Comparison of ENCODE assay signal across 11 mouse cellular contexts in genomic region chr19:47441541-47442293, GRCm38 (mm10). TPM values are rescaled to one million over a fixed set of nuclear protein-coding genes. Genes with fewer than 3 reads are reported as not detected.
A peak's percentile ranks its signal among the peaks of the same experiment; 100 is the strongest.
DNase-seq lines count a peak whose midpoint lies in the region; ATAC-seq and TF ChIP-seq lines count a peak whose summit lies in the region.
"Had no signal": no experiment of that assay in that cellular context is flagged by ENCODE, and none has a peak within 500 bp of the region (broad histone marks: within the 10 kb centered on the region; RNA-seq: fewer than 3 reads in every experiment).

No protein-coding gene starts in this region.

- H3K4me3 ChIP-seq in embryonic facial prominence, embryonic 15.5 days (replicated peaks): no peak overlapping the region
- no peak overlapping the region for H3K4me3 ChIP-seq in small intestine, adult 2 months (ENCODE audit: low read depth, low read length)
- H3K4me3 ChIP-seq in midbrain, embryonic 10.5 days: no peak overlapping the region
- no peak overlapping the region for H3K4me3 ChIP-seq in midbrain, embryonic 14.5 days (replicated peaks; ENCODE audit: low read depth, low read length)
- H3K4me3 ChIP-seq: lung, embryonic 15.5 days had no signal

- no peak overlapping the region for H3K4me2 ChIP-seq in embryonic facial prominence, embryonic 15.5 days (replicated peaks)
- H3K4me2 ChIP-seq in midbrain, embryonic 14.5 days (ENCODE audit: low read length): no peak overlapping the region
- H3K4me2 ChIP-seq: lung, embryonic 15.5 days had no signal

- no peaks in the 10 kb centered on the region for H3K36me3 ChIP-seq in embryonic facial prominence, embryonic 15.5 days
- H3K36me3 ChIP-seq in small intestine, adult 2 months (ENCODE audit: control insufficient read depth, insufficient read depth, low read length): no peaks in the 10 kb centered on the region
- H3K36me3 ChIP-seq in midbrain, embryonic 10.5 days: no peaks in the 10 kb centered on the region
- H3K36me3 ChIP-seq in midbrain, embryonic 14.5 days (ENCODE audit: control insufficient read depth, insufficient read depth, low read length): no peaks in the 10 kb centered on the region
- H3K36me3 ChIP-seq: lung, embryonic 15.5 days had no signal

- H3K4me1 ChIP-seq in embryonic facial prominence, embryonic 15.5 days: peaks cover 79% of the 10 kb centered on the region
- H3K4me1 ChIP-seq in small intestine, adult 2 months (ENCODE audit: control insufficient read depth, insufficient read depth, insufficient read length, low read length): peaks cover 18% of the 10 kb centered on the region
- peaks cover 49% of the 10 kb centered on the region for H3K4me1 ChIP-seq in midbrain, embryonic 10.5 days
- H3K4me1 ChIP-seq in midbrain, embryonic 14.5 days (ENCODE audit: control insufficient read depth, insufficient read depth, low read length): no peaks in the 10 kb centered on the region

- no peaks in the 10 kb centered on the region for H3K27me3 ChIP-seq in embryonic facial prominence, embryonic 15.5 days
- no peaks in the 10 kb centered on the region for H3K27me3 ChIP-seq in small intestine, adult 2 months (ENCODE audit: control insufficient read depth, insufficient read depth, low read length)
- no peaks in the 10 kb centered on the region for H3K27me3 ChIP-seq in midbrain, embryonic 10.5 days (ENCODE audit: low read depth, poor library complexity, severe bottlenecking)
- H3K27me3 ChIP-seq in midbrain, embryonic 14.5 days (ENCODE audit: control insufficient read depth, insufficient read depth, low read length): no peaks in the 10 kb centered on the region

- no peaks in the 10 kb centered on the region for H3K9me3 ChIP-seq in embryonic facial prominence, embryonic 15.5 days (replicated peaks)
- no peaks in the 10 kb centered on the region for H3K9me3 ChIP-seq in midbrain, embryonic 10.5 days (replicated peaks)
- no peaks in the 10 kb centered on the region for H3K9me3 ChIP-seq in midbrain, embryonic 14.5 days (ENCODE audit: control insufficient read depth, low read length)
- H3K9me3 ChIP-seq: lung, embryonic 15.5 days had no signal

- TF ChIP-seq CTCF in small intestine, adult 2 months (IDR thresholded peaks at IDR 0.05; ENCODE audit: extremely low read depth, insufficient read length, insufficient replicate concordance, low read depth, low read length): no peak

- no peak for TF ChIP-seq POLR2A in small intestine, adult 2 months (IDR thresholded peaks at IDR 0.05; ENCODE audit: low read depth, low read length)

- 83% methylated on average over 17 of the region's 17 CpGs for WGBS in embryonic facial prominence, embryonic 15.5 days
- WGBS in small intestine, adult 2 months: 83% methylated on average over 17 of the region's 17 CpGs
- WGBS in midbrain, embryonic 10.5 days: 90% methylated on average over 17 of the region's 17 CpGs
- WGBS in midbrain, embryonic 14.5 days: 91% methylated on average over 17 of the region's 17 CpGs

- no peak for ATAC-seq in embryonic facial prominence, embryonic 15.5 days (ENCODE audit: insufficient number of reproducible peaks, low FRiP score, low TSS enrichment, low read depth)
- ATAC-seq in midbrain, embryonic 14.5 days (ENCODE audit: low FRiP score, low TSS enrichment): no peak

- 0 out of 2 replicates have a peak overlapping the region, but pooled peaks have one; percentile 3 for H3K27ac ChIP-seq in embryonic facial prominence, embryonic 15.5 days (replicated peaks)
- H3K27ac ChIP-seq in small intestine, adult 2 months (ENCODE audit: insufficient read depth, low read depth, low read length): 0 out of 2 replicates have a peak overlapping the region, but pooled peaks have one; percentile 14
- no peak overlapping the region for H3K27ac ChIP-seq in midbrain, embryonic 10.5 days (replicated peaks)
- no peak overlapping the region for H3K27ac ChIP-seq in midbrain, embryonic 14.5 days (replicated peaks; ENCODE audit: low read depth, low read length)
- H3K27ac ChIP-seq: lung, embryonic 15.5 days had no signal

- DNase-seq in heart, adult 11 months: peak; percentile 96
- DNase-seq in heart, adult 8-10 months (ENCODE audit: low spot score): no peak
- DNase-seq in A20 (ENCODE audit: low read depth, low spot score): peak; percentile 47
- DNase-seq in midbrain, embryonic 10.5 days (ENCODE audit: low spot score): no peak
- no peak for DNase-seq in adipocyte (ENCODE audit: low spot score)
- DNase-seq in midbrain, embryonic 14.5 days: no peak
- DNase-seq: cerebellum, adult 11 months; heart, postnatal 14 days had no signal

- H3K9ac ChIP-seq in embryonic facial prominence, embryonic 15.5 days: no peak overlapping the region
- H3K9ac ChIP-seq in midbrain, embryonic 14.5 days (replicated peaks; ENCODE audit: low read length): no peak overlapping the region
- H3K9ac ChIP-seq: lung, embryonic 15.5 days had no signal

RNA-seq across cellular contexts. Expression of gene Sh3pxd2a, which starts 22.5 kb away (rescaled TPM):
- total RNA-seq in heart, adult 8-10 months (2022): 10 to 100 TPM; 40.6 to 54.7 (median 46.2) TPM
- polyA plus RNA-seq in embryonic facial prominence, embryonic 15.5 days (2015; fragmentation: Nextera tagmentation; extraction: Ambion mirVana): 15.8 and 16.0 TPM in 2 replicates
- polyA plus RNA-seq in small intestine, adult 2 months (2012; rRNA removed): 6.2 and 6.3 TPM in 2 replicates
- polyA plus RNA-seq in midbrain, embryonic 10.5 days (2016; fragmentation: Nextera tagmentation; extraction: Ambion mirVana): 1.7 TPM in 2 replicates
- polyA plus RNA-seq in midbrain, embryonic 14.5 days (2014; fragmentation: Nextera tagmentation; extraction: Ambion mirVana): 2.0 and 2.4 TPM in 2 replicates

Comparison
In these comparisons a context has a peak if more than half of its experiments do, and no peak if none do; other contexts are left out.
1. DNase-seq: peak in heart, adult 11 months (single experiment) and A20 (single experiment); none in heart, adult 8-10 months (single experiment), midbrain, embryonic 10.5 days (single experiment), adipocyte (single experiment) and midbrain, embryonic 14.5 days (single experiment).
2. H3K27ac ChIP-seq: peak in embryonic facial prominence, embryonic 15.5 days (single experiment) and small intestine, adult 2 months (single experiment); none in midbrain, embryonic 10.5 days (single experiment) and midbrain, embryonic 14.5 days (single experiment).